Mouse (Mus musculus) lung, postnatal 14 days (tissue): ENCODE measurements around the gene Epm2a.
"Not testable (repeated sequence)": the region's sequence is repeated elsewhere in the genome, so short reads cannot be mapped to it uniquely, and the experiment has no call there.

Experiments
- DNase-seq: peaks from one replicate; pipeline ENCODE4 v3.0.0; 2021

The Epm2a gene

DNA sequence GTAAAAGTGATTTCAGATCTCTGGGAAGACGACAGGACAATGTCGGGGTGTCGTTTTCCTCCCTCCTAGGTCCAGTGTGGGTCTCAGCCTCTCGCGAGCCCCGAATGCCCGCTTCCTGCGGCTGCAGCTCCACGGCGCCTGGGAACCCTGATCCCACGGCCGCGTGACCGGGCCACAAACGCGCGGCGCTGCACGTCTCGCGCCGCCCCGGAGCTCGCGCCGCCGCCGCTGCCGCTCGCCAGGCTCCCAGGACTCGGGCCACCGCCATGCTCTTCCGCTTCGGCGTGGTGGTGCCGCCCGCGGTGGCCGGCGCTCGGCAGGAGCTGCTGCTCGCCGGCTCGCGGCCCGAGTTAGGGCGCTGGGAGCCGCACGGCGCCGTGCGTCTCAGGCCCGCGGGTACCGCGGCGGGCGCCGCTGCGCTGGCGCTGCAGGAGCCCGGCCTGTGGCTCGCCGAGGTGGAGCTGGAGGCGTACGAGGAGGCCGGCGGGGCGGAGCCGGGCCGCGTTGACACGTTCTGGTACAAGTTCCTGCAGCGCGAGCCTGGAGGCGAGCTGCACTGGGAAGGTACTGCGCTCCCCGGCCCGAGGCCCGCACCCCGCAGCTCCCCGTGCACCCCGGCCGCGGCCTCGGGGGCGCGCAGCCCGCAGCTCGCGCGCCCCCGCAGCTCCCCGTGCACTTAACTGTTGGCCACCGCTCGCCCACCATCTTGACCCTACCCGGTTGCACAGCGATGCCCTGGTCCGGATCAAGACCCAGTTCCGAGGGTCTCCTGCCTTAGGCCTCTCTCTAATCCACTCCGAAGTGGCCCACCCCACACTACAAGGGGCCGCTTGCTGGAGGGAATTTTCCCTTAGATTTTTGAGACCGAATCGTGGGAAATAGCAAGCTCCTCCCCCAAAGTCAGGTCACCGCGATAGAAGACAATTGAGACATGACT lies at the start of gene Epm2a:
TSS of gene Epm2a (plus strand) at position 200 of the 937 bp plus-strand sequence.
- peak; percentile 86 for DNase-seq

DNA sequence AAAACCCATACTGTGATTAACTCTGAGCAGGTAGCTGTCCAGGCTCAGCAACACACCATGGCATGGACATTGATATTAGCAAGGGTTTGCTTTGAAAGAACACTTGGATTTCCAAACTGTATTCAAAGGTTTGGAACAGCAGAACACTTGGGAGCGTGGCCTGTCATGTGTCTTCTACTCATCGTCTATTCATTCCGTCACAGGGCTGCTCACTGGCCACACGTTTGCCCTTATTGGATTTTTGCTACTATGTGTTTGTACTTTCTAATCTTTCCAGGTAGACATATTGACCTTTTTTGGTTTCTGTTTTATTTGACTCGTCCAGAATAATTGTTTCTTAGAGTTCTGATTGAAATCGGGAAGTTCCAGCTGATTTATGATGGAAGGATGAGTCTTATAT lies 44.8 kb upstream of the Epm2a start:
- DNase-seq: no peak

DNA sequence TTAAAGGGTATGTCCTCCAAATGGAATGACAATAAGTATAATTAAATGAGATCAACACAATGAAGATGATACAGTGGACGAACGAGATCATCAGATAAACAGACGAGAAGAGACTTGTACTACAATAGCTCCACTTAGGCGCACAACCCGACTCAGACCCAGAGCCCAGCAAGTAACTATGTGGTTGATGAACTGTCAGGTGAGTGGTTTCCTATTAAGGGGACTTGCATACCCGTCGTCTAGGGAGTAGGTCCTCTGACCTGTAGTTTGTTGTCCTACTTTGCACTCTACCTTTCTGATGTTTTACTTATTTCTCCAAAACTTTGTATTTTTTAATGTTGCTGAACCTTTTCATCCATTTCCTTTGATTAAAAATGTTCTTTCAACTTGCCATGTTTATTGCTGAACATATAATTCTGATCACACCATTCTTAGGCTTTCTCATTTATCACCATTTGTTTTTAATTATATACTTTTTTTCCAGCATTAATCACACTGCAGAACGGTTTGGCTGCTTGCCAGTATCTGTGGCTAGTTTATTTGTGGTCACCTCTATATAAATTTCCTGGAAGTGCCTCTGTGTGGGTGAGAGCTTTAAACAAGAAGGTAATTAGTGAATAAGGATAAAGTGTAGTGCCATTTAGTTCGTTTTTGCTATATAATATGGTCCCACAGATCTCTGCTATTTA lies 37.7 kb upstream of the Epm2a start:
- peak; percentile 33 for DNase-seq

DNA sequence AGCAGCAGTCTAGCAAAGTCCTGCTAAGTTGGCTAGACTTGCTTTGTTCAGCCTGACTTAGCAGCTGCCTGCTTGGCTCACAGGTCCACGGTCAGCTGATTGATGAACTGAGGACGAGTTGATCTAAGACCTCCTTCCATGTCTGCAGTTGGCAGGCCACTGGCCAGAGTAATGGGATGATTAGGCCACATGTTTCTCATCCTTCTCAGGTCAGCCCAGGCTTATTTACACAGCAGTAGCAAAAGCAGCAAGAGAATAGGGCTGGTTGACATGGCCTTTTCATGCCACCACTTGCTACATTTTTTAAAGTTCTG lies 37.2 kb upstream of the Epm2a start:
- peak; percentile 60 for DNase-seq

DNA sequence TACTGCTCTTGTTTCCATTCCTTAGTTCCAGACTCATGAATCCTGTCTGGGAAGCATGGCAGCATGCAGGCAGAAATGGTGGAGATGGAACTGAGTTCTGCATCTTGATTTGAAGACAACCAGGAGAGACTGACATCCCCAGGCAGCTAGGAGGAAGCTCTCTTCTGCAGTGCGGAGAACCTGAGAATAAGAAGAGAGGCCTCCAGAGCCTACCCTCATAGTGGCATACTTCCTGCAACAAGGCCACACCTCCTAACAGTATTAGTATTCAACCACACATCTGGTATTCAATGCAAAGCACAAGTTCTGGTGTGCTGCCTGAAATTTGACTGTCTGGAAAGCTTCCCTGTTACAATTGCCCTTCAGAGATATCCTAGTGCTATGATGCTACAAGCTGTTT lies 33.3 kb upstream of the Epm2a start:
- no peak for DNase-seq

DNA sequence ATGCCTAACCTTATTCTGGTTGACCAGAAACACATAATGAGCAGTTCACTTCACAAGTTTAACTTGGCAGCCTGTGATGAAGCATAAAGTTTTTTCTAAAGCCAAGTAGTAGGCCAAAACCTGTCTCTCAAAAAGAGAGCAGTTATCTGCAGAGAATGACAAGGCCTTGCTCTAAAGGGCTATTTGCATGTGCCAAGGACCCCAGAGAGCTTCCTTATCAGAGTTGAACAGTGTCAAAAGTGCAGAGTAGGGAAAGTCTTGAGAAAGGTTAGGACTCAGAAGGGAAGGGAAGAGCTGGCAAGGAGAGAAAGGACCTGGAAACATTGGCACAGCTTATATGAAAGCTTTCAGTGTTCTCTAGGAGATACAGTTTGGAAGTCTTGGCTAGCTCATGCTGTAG lies 32.7 kb upstream of the Epm2a start:
- DNase-seq: no peak

DNA sequence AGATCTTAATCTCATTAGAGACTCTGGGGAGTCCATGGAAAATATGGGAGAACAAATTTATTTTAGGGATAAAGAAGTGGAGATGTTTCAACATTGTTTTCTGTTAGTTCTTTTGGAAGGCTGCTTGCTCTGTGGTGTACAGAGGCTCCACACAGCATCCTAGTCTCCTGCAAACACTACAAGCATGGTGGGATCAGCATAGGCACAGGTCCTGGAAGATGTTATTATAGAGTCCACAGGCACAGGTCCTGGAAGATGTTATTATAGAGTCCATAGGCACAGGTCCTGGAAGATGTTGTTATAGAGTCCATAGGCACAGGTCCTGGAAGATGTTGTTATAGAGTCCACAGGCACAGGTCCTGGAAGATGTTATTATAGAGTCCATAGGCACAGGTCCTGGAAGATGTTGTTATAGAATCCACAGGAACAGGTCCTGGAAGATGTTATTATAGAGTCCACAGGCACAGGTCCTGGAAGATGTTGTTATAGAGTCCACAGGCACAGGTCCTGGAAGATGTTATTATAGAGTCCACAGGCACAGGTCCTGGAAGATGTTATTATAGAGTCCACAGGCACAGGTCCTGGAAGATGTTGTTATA lies 25.2 kb upstream of the Epm2a start:
- DNase-seq: not testable (repeated sequence)

DNA sequence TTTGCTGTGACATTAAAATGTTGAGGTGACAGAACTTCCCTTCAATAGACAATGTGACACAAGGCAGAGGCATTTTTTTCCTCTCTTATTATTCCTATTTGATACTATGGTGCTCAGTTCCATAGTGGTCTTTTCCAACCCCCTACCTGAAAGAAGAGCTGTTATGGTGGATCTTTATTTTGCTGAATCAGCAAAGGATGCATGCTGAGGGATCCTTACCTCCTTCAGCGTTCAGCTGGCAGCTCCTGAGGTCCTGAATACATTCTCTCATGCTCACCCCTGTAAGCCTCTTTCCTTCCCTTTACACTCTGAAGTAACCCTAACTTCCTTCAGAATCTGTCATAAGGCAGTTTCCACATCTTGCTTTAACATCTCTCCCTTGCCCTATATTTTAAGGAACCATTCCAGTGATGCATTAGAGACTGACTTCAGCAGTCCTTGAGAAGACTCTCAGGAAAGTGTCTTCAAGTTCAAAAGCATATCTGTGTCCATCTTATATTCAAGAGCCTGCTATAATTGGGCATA lies 23.7 kb upstream of the Epm2a start:
- no peak for DNase-seq

DNA sequence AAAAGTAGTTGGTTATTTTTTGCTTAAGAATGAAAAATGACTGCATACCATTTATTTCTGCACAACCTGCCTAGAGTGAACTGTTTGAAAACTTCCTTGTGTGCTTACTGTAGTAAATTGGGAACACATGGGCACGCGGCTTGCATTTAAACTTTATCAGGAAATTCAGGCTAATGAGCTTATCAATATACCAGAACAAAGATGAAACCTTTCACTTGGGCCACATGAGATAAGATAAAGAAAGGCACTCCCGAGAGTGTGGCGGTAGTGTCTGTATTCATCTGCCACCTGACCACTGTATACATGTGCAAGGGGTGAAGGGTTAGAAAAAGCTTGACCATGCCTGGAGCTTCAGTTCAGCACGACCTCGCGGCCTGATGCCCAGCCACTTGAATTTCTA lies 20.9 kb upstream of the Epm2a start:
- no peak for DNase-seq

DNA sequence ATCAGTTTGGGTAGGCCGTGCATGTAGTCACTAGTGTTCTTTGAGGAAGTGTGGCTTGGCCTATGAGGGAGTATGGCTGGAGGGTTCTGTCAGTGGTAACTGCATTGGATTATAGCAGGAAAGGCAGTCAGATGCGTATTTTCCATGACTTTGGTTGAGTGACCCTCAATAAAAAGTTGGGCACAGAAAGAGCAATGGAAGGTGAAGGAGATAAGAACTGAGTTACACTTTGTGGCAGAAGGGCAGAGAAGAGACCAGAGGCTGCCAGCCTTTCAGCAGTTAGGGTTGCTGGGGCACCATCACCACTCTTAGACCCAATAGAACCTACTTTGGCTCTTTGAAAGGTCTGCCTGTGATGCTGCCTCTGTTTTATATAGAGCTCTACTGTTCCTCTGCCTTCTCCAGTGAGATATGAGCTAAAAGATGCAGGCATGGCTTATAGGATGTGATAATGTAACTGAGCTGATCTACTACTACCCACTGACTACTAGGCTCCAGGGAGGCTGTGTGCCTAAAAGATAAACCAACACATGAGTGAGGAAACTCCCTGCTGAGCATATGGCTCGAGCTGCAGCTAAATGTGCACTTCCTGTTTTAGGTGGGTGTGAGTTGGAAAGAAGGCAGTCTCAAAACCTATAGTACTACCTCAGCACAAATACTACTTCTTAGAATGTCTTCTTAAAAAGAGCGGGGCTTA lies 19.9 kb upstream of the Epm2a start:
- DNase-seq: no peak

DNA sequence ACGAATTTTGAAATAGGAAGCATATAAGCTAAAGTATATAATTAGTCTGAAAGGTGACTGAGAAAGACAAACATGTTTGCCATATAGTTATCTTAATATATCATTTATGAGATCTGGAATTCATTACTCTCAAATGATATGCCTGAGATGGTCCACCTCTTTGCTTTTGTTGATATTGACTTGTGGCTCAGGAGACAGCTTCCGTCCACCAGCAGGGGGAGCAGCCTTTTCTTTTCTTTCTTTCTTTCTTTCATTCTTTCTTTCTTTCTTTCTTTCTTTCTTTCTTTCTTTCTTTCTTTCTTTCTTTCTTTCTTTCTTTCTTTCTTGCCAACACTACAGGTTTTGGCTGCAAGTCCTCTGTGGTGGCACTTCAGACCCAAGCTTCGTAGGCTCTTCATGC lies 16.7 kb upstream of the Epm2a start:
- no peak for DNase-seq

DNA sequence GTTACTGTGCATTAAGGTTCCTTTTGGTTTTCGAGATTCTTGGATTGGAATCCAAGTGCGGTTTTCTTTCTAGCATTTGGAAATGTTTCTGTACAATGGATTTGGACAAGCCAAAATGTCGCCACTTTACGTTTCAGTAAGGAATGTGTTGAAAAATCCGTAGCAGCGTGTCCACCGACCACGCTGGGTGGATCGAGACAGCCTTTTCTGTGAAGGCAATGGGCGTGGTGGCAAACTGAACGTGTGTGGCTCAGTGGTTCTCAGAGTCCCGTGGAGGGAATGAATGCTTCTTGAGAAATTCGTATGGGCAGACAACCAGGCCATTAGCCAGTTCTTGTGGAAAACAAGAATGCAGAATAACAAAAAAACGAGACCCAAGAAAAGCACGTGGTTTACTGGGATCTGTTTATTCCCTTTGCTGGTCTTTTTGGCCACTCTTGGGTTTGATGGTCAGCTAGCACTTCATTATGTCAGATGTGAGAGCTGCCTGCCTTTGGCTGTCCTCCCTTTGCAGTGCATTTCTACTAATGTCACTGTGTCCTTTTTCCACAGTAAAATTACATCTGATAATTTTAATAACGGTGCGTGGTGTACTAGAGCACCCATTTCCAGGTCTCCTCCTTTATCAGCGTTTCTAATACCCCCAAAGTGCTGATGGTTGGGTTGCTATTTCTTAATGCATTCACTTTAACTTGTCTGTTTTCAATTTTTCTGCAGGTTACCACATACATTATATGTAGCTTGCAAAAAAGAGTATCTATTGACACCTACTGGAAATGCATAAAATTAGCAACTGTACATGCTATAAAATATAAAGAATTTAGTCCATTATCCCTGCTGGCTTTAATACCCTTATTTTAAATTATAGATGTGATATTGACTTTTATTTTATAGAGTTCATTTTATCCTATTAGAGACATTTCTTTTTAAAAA lies 1.6 kb downstream of the Epm2a start:
- peak; percentile 32 for DNase-seq

DNA sequence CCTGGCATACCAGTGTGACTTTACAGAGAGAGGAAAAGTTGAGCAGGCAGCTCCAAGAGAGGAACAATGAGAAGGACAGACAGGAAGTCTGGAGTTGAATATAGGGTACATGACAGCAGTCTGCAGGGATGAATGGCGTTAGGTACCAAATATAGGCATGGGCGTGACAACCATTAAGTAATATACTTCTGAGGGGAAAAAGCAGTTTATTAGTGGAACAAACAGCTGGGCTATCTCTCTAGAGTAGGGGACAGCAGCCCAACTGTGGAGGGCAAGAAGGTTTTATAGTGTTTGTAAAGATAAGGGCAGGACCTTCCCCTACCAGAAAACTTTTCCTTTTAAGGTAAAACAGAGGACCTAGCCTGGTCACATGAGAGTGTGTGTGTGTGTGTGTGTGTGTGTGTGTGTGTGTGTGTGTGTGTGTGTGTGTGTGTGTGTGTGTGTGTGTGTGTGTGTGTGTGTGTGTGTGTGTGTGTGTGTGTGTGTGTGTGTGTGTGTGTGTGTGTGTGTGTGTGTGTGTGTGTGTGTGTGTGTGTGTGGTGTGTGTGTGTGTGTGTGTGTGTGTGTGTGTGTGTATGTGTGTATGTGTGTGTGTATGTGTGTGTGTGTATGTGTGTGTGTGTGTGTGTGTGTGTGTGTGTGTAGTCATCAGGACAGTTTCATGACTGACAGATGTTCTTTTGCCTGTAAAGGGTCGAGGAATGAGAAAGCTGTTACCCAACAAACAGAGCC lies 7.2 kb downstream of the Epm2a start:
- not testable (repeated sequence) for DNase-seq

DNA sequence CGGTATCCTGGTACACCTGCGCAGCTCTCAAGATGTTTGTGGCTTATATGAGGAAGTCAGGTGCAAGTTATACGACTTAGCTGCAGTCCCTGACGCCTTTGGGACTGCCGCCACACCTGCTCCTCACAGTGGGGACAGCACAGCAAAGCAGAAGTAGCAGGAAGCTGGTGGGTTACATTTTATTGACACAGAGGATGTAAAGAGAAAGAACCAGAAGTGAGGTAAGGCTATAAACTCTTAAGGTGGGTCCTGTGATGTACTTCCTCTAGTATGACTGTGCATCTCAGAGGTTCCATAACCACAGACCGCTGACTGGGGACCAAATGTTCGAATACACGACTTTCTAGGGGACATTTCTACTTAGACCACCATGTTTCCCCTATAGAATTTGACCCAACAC lies 11.4 kb downstream of the Epm2a start:
- DNase-seq: no peak

DNA sequence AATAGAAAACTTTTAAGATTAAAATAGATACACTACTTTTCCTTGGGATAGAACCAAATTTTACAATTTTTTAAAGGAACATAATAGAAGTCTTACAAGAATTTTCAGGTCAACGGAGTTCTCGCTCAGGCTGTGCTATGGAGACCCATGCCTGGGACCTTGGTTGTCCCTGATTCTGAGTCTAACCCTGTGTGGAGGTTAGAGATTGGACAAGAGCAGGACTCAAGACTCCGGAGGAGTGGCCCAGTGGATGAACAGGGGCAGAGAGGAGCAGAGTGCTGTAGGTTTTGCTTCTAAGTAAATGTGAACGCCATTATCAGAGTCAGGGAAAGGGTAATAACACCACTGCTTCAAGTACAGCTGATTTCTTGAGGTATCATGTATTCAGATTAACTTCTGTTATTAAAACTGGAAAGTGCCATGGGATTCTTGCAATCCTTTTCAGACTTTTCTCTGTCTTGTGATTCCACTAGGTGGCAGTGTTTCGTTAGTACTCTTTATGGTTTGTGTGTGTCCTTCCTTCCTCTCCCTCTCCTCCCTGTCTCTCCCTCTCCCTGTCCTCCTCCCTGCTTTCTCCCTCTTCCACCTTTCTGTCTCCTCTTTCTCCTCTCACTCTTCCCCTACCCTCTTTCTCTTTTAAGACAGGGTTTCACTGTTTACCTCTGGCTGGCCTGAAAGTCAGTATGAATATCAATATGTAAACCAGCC lies 18.9 kb downstream of the Epm2a start:
- DNase-seq: peak; percentile 36

DNA sequence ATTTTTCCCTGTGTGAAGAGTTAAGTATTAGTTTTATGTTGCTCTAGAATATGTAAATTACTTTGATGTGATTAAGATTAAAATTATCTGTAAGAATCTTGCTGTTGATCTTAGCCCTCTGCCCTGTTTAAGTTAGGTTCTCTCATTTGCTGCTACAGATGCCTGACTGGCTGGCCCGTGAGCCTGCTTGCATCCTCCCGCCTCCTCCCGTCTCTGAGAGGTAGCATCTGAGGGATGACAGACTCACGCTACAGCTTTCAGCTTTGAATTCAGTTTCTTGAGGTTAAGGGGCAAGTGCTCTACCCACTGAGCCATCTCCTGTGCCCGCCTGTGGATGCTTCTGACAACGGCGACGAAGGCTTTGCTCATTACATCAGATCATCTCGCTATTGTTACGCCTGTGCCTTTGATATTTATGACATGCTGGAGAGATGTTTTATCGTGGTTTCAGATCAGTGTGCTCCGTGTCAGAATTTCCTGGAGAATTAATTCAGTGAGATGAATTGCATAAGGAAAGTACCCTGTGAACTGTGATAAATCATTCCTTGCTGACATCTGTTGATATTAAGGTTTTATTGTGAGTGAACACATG lies 19.8 kb downstream of the Epm2a start:
- DNase-seq: no peak

DNA sequence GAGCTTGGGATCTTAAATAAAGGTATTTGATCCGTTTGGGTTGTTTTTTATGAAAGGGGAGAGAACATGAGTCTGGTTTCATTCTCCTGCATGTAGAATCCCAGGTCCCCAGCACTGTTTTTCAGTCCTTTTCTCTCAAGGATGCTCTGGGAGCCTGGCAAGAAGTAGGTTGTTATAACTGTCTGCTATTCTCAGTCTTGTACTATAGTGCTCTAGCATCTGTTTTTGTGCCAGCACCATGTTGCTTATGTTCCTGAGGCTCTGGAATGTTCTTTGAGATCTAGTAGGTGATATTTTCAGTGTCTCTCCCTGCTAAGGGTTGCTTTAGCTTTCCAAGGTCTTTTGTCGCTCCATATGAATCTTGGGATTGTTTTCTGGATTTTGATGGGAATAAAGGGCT lies 38.1 kb downstream of the Epm2a start:
- DNase-seq: no peak

DNA sequence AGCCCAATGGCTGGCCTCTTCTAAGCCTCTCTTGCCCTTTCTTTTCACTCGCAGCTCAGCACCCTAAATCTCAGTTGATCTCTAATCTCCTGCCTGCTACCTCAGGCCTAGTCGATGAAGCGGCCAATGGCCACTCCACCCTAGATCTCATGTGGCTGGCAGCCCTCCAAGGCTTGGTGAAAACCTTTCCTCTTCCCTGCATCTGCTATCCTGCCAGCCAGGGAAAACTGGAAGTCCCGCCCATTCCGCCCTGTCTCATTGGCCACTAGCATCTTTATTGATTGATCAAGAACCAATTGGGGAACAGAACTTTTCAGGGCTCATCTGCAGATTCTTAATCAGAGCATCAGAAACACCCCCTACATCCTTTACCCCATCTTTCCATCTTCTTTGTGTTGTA lies 67.7 kb downstream of the Epm2a start:
- DNase-seq: no peak

DNA sequence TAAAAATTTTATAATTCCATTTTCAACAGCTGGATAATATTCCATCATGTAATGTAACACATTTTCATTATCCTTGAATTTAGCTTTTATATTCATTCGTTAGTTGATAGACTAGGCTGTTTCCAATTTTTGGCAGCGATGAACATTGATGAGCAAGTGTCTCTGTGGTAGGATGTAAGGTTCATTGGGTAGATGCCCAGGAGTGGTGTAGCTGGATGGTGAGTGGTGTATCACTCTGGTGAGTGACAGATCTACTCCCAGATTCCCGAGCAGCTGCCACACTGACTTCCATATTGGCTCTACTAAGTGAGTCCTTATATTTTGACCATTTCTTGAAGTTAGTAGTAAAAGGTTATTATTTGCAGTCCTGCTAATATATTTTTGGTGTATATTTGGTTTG lies 76.9 kb downstream of the Epm2a start:
- no peak for DNase-seq
